Mouse (Mus musculus): ENCODE results near the gene Got1. TPM values are rescaled to one million over a fixed set of nuclear protein-coding genes. Genes with fewer than 3 reads are reported as not detected.

The Got1 gene
- polyA plus RNA-seq, 1 experiment from 2014 or later = 75.4 TPM

DNA sequence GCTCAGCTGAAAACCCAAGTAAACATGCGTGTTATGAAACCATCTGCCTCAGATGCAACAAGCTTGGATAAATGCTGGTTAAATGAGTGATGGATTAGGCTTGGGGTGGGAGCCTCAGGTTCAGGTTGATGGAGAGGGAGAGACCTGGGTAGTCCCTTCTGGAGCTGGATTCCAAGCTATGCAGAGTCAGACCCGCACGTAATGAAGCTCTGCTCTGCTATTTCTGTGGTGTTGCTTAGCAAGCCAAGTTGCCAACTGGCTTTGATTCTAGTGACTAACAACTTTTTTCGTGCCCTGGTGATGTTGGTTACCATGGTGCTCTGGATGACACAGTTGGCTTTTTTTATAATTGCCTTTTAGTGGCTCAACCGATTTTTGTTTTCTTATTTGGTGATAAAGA, 72.2 kb downstream of the Got1 start:
- 88% methylated on average over 5 of the region's 5 CpGs for WGBS
- Histone ChIP-seq H3K36me3 (no peaks in the 10 kb centered on the region), H3K27ac (no peak overlapping the region), H3K4me1 (replicated peaks) (no peaks in the 10 kb centered on the region), H3K4me3 (no peak overlapping the region), H3K27me3 (no peaks in the 10 kb centered on the region), H3K9me3 (no peaks in the 10 kb centered on the region), H3K4me2 (no peak overlapping the region), H3K9ac (no peak overlapping the region)
- no peak for ATAC-seq (ENCODE audit: low FRiP score)

DNA sequence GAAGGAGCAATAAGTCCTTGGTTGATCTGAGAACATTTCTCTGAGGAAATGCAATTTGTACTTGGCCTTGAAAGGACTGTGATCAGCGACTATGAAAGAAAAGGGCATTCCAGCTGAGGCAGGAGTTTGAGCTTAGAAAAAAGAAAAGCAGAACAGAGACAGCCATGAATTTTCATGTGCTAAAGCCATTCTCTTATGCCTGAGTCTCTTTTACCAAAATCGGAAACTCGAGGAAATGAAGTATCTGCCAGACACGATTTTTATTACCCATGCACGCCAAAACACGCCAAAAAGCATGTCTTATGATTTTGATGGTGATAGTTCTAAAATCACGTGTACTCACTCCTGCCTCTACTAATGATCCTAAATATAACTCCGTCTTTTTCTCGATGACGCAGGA, 72.8 kb downstream of the Got1 start:
- Histone ChIP-seq H3K27ac (no peak overlapping the region), H3K4me1 (replicated peaks) (no peaks in the 10 kb centered on the region), H3K9me3 (no peaks in the 10 kb centered on the region), H3K27me3 (no peaks in the 10 kb centered on the region), H3K4me3 (no peak overlapping the region), H3K9ac (no peak overlapping the region), H3K36me3 (no peaks in the 10 kb centered on the region), H3K4me2 (no peak overlapping the region)
- 90% methylated on average over 10 of the region's 10 CpGs for WGBS
- no peak for ATAC-seq (ENCODE audit: low FRiP score)

Other genes with a start within 250 kb of the Got1 start
- gene Hpse2, start 136.2 kb downstream of the Got1 start, polyA plus RNA-seq (2015; fragmentation: Nextera tagmentation; extraction: Ambion mirVana) = 0.05 and 0.22 TPM in 2 replicates
- 1.1 and 1.8 TPM in 2 replicates for gene Cnnm1, start 84.2 kb downstream of the Got1 start, polyA plus RNA-seq (2015; fragmentation: Nextera tagmentation; extraction: Ambion mirVana)
- 0.18 TPM in 1 of 2 replicates, not detected in the other for gene Nkx2-3, start 87.7 kb upstream of the Got1 start, polyA plus RNA-seq (2015; fragmentation: Nextera tagmentation; extraction: Ambion mirVana)
- gene Slc25a28, start 150.3 kb upstream of the Got1 start, polyA plus RNA-seq (2015; fragmentation: Nextera tagmentation; extraction: Ambion mirVana) = 14.0 and 15.1 TPM in 2 replicates
- gene Entpd7, start 165.1 kb upstream of the Got1 start, polyA plus RNA-seq (2015; fragmentation: Nextera tagmentation; extraction: Ambion mirVana) = 10.1 and 10.6 TPM in 2 replicates
- gene Cutc, start 228.4 kb upstream of the Got1 start, polyA plus RNA-seq (2015; fragmentation: Nextera tagmentation; extraction: Ambion mirVana) = 8.0 and 10.0 TPM in 2 replicates
- gene Cox15, start 228.4 kb upstream of the Got1 start, polyA plus RNA-seq (2015; fragmentation: Nextera tagmentation; extraction: Ambion mirVana) = 12.0 and 13.1 TPM in 2 replicates

Data from hindbrain, embryonic 13.5 days (tissue).